Mouse (Mus musculus) small intestine, adult 2 months (tissue): ENCODE results near the gene Boc.

Source experiments
- CTCF ChIP-seq: fragments of 200-500 bp; IDR thresholded peaks from 2 replicates; pipeline ENCODE4 v1.5.1; 2012; ENCODE audit warnings: low read depth, mild to moderate bottlenecking, control low read depth, inconsistent platforms, low read length, moderate library complexity, mixed read lengths; ENCODE audit not compliant: insufficient replicate concordance, insufficient read length; ENCODE audit errors: extremely low read depth
- POLR2A ChIP-seq: fragments of 200-500 bp; IDR thresholded peaks from 2 replicates; pipeline ENCODE4 v1.6.1; 2012; ENCODE audit warnings: low read depth, mild to moderate bottlenecking, control low read depth, inconsistent platforms, low read length, moderate library complexity

DNA sequence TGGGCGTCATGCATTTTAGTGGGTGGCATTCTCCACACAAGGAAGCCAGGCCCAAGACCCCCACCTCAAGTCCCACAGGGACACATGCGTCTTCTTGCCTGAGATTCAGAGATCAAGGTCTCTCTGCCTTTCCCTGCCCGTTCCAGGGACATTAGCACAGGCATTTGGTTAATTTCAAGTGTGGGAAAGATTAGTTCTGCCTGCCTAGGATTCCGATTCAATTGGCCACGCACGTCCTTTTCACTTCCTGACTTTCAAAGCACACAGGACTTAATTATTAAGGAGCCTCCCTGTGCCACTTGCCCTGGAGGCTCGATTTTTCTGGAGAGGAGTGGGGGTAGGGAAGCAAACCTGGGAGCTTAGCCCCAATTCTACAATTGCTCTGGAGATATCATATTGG, 13.5 kb downstream of the Boc start:
- TF ChIP-seq POLR2A (no peak), CTCF (no peak)
